In the genomic region with DNA sequence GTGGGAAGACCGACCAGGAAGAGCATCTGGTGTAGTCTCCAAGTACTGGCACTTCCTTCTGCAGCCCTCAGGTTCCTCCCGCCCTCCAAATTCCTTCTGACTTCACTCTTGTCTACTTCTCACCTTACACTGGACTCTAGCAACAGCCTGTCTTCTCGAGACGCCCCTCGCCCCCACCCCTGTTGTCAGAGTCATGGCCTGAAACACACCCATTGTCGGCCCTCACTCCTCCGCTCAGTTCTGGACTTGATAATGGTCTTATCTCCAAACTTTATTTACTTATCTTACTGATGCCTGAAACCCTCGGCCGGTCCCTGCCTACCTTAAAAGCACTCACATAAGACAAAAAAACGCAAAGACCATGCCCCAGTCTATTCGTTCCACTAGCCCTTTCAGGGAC, we compare ENCODE assay signal across 8 mouse cellular contexts. TPM values are rescaled to one million over a fixed set of nuclear protein-coding genes. Genes with fewer than 3 reads are reported as not detected.
DNase-seq lines count a peak whose midpoint lies in the region; ATAC-seq and TF ChIP-seq lines count a peak whose summit lies in the region.

No protein-coding gene starts in this region.

- peak overlapping the region; percentile 100 for H3K9ac ChIP-seq in forebrain, embryonic 14.5 days (ENCODE audit: low read length)
- no peak overlapping the region for H3K9ac ChIP-seq in liver, embryonic 15.5 days

- WGBS in forebrain, embryonic 14.5 days, result 9% methylated on average over 11 of the region's 11 CpGs
- WGBS in liver, embryonic 15.5 days (ENCODE audit: insufficient replicate concordance), result 25% methylated on average over 11 of the region's 11 CpGs

- TF ChIP-seq CTCF in C2C12 (IDR thresholded peaks at IDR 0.05; ENCODE audit: control insufficient read depth, insufficient read depth, insufficient read length), result no peak

- peaks cover 14% of the 10 kb centered on the region for H3K79me3 ChIP-seq in C2C12 (ENCODE audit: low read depth)

- DNase-seq in cerebellum, adult 11-12 months, result peak; percentile 51
- DNase-seq in cerebellum, postnatal 14 days, result no peak
- DNase-seq in forebrain, embryonic 14.5 days (ENCODE audit: low spot score), result peak; percentile 22
- DNase-seq in gastrocnemius, postnatal 36 days, result no peak
- DNase-seq in left cerebral cortex, postnatal 4 days, result no peak

- peak overlapping the region; percentile 92 for H3K4me2 ChIP-seq in forebrain, embryonic 14.5 days (ENCODE audit: low read length)
- H3K4me2 ChIP-seq in liver, embryonic 15.5 days, result peak overlapping the region; percentile 67

- H3K27me3 ChIP-seq in C2C12 (ENCODE audit: control insufficient read depth, insufficient read depth, insufficient read length), result no peaks in the 10 kb centered on the region
- no peaks in the 10 kb centered on the region for H3K27me3 ChIP-seq in forebrain, embryonic 14.5 days (replicated peaks; ENCODE audit: control insufficient read depth, insufficient read depth, low read length)
- peaks cover 58% of the 10 kb centered on the region for H3K27me3 ChIP-seq in liver, embryonic 15.5 days

- peak overlapping the region; percentile 78 for H3K4me3 ChIP-seq in C2C12 (ENCODE audit: insufficient read depth, poor library complexity, severe bottlenecking)
- peak overlapping the region; percentile 84 for H3K4me3 ChIP-seq in forebrain, embryonic 14.5 days (ENCODE audit: low read depth, low read length)
- H3K4me3 ChIP-seq in liver, embryonic 15.5 days (replicated peaks), result peak overlapping the region; percentile 57

- H3K4me1 ChIP-seq in forebrain, embryonic 14.5 days (ENCODE audit: control insufficient read depth, insufficient read depth, low read length), result peaks cover 30% of the 10 kb centered on the region
- H3K4me1 ChIP-seq in liver, embryonic 15.5 days (replicated peaks), result peaks cover 7% of the 10 kb centered on the region

- peaks cover 41% of the 10 kb centered on the region for H3K79me2 ChIP-seq in C2C12 (ENCODE audit: control insufficient read depth, insufficient read depth)

- H3K27ac ChIP-seq in forebrain, embryonic 14.5 days (ENCODE audit: low read depth, low read length), result peak overlapping the region; percentile 98; the same call in 1 of the 2 replicates
- no peak overlapping the region for H3K27ac ChIP-seq in liver, embryonic 15.5 days (replicated peaks)

- intact Hi-C loops in gastrocnemius, postnatal 36 days (cut with DNase I), result loop anchor here (2.0 to 5.0 kb wide), 2 partner anchors 45 to 420 kb away; no protein-coding TSS in a partner anchor
- intact Hi-C loops in left cerebral cortex, postnatal 4 days (cut with DNase I), result no loop called here

- H3K9me3 ChIP-seq in forebrain, embryonic 14.5 days (replicated peaks; ENCODE audit: control insufficient read depth, low read length), result no peaks in the 10 kb centered on the region
- no peaks in the 10 kb centered on the region for H3K9me3 ChIP-seq in liver, embryonic 15.5 days (replicated peaks)

- H3K36me3 ChIP-seq in C2C12 (ENCODE audit: control insufficient read depth, insufficient read depth), result peaks cover 4% of the 10 kb centered on the region
- no peaks in the 10 kb centered on the region for H3K36me3 ChIP-seq in forebrain, embryonic 14.5 days (ENCODE audit: control insufficient read depth, insufficient read depth, low read length)
- H3K36me3 ChIP-seq in liver, embryonic 15.5 days (replicated peaks), result no peaks in the 10 kb centered on the region

- no peak overlapping the region for H3ac ChIP-seq in C2C12 (ENCODE audit: control insufficient read depth, insufficient read length, low read depth)

- ATAC-seq in forebrain, embryonic 14.5 days, result no peak
- ATAC-seq in liver, embryonic 15.5 days (ENCODE audit: insufficient read depth), result no peak
- no peak for ATAC-seq in inflammation-experienced regulatory T-cells, adult 6 months

TF ChIP-seq in C2C12, 6 proteins besides CTCF, POLR2A, EP300 and RAD21:
- TF ChIP-seq CEBPB (IDR thresholded peaks at IDR 0.05; ENCODE audit: low read depth) (no peak), MAX (IDR thresholded peaks at IDR 0.05) (no peak), USF1 (IDR thresholded peaks at IDR 0.05; ENCODE audit: low read depth) (no peak)

RNA-seq across cellular contexts. Expression of a gene that starts 1.4 kb away (rescaled TPM):
- 15.2 TPM for polyA plus RNA-seq in C2C12 (2012; fragmentation: generic; extraction: Trizol)
- polyA plus RNA-seq in forebrain, embryonic 14.5 days (2014; fragmentation: Nextera tagmentation; extraction: Ambion mirVana), result 12.6 and 12.9 TPM in 2 replicates
- 0.13 and 0.15 TPM in 2 replicates for polyA plus RNA-seq in liver, embryonic 15.5 days (2015; fragmentation: Nextera tagmentation; extraction: Ambion mirVana)
- polyA plus RNA-seq in inflammation-experienced regulatory T-cells, adult 6 months (2017; shearing (Covaris generic)), result not detected
- total RNA-seq in gastrocnemius, postnatal 36 days (2021), result 10 to 100 TPM; 13.5 to 18.9 TPM
- total RNA-seq in left cerebral cortex, postnatal 4 days (2021), result 10 to 100 TPM; 51.7 to 53.0 TPM

Comparison
In these comparisons a context has a peak if more than half of its experiments do, and no peak if none do; other contexts are left out.
1. DNase-seq: peak in cerebellum, adult 11-12 months (single experiment) and forebrain, embryonic 14.5 days (single experiment); none in cerebellum, postnatal 14 days (0 of 2), gastrocnemius, postnatal 36 days (0 of 2) and left cerebral cortex, postnatal 4 days (single experiment).
2. RNA of a gene that starts 1.4 kb away (polyA plus RNA-seq): 15.2 TPM in C2C12 (single experiment) and 12.6 to 12.9 TPM in forebrain, embryonic 14.5 days; 0.13 to 0.15 TPM in liver, embryonic 15.5 days and not detected in inflammation-experienced regulatory T-cells, adult 6 months; every median in the first group is over 10 times any median in the second.
3. Peak in every context shown above with its lines, with median percentiles within 50 percentile points of each other: H3K4me3 ChIP-seq.